Mouse (Mus musculus) small intestine, adult 2 months (tissue): ENCODE data around the gene Gm37240.

Source experiments
- CTCF ChIP-seq: fragments of 200-500 bp; IDR thresholded peaks from 2 replicates; pipeline ENCODE4 v1.5.1; 2012; ENCODE audit warnings: low read depth, mild to moderate bottlenecking, control low read depth, inconsistent platforms, low read length, moderate library complexity, mixed read lengths; ENCODE audit not compliant: insufficient replicate concordance, insufficient read length; ENCODE audit errors: extremely low read depth
- POLR2A ChIP-seq: fragments of 200-500 bp; IDR thresholded peaks from 2 replicates; pipeline ENCODE4 v1.6.1; 2012; ENCODE audit warnings: low read depth, mild to moderate bottlenecking, control low read depth, inconsistent platforms, low read length, moderate library complexity

DNA sequence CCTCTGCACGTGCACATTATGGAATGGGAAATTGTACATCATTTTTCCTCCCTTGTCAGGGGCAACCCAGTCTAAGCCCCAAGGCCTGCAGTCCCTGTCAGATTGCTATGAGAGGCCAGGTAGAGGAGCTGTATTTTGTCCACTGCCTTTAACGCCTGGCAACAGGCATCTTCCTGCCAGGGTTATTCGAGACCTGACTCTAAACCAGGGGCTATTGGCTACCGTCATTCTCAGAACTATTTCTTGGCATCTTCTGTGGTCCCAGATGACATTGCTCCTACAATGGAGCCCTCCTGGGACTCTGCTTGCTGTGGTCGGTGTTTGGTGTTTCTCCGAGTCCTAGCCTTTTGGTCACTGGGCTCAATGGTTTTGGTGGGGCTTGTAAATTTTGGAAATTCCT lies 762.4 kb downstream of the Gm37240 start:
- TF ChIP-seq CTCF = no peak
- no peak for TF ChIP-seq POLR2A
